Mouse (Mus musculus): Measurements from ENCODE around the gene Mettl21a. TPM values are rescaled to one million over a fixed set of nuclear protein-coding genes. Genes with fewer than 3 reads are reported as not detected.

Gene Mettl21a
- polyA plus RNA-seq, 1 experiment from 2014 or later = 20.5 TPM

DNA sequence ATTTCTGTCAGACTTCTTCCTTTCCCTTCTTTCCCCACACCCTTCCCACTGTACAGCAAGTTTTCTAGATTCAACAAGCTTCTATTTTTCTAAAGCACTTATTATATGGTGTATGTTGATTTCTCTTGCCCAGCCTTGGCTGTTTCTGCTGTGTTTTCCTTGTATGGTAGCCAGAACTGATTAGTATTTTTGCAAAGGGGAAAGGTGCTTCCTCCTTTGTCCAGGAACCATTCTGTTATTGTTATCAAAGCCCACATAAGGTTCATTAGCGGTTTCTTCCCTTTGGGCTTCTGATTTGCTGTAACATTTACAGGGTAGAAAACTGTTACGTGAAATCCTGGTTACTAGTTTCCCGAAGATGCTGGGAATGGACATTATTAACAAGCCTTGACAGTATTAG lies 56.9 kb downstream of the Mettl21a start:
- 91% methylated on average over 3 of the region's 3 CpGs for WGBS
- H3K9ac ChIP-seq (replicated peaks) = no peak overlapping the region
- H3K4me3 ChIP-seq (replicated peaks) = no peak overlapping the region
- H3K27me3 ChIP-seq = no peaks in the 10 kb centered on the region
- H3K27ac ChIP-seq = no peak overlapping the region
- H3K4me1 ChIP-seq (replicated peaks) = no peaks in the 10 kb centered on the region
- ATAC-seq (ENCODE audit: insufficient number of reproducible peaks, insufficient read depth, low FRiP score, low TSS enrichment, low read depth) = no peak
- peaks cover 48% of the 10 kb centered on the region for H3K36me3 ChIP-seq
- H3K4me2 ChIP-seq = no peak overlapping the region
- H3K9me3 ChIP-seq = no peaks in the 10 kb centered on the region

Other genes starting within 250 kb of the Mettl21a start
- gene Creb1, start 84.6 kb downstream of the Mettl21a start, polyA plus RNA-seq (2016; fragmentation: Nextera tagmentation; extraction: Ambion mirVana) = 49.4 and 51.6 TPM in 2 replicates
- gene Ccnyl1, start 73.2 kb upstream of the Mettl21a start, polyA plus RNA-seq (2016; fragmentation: Nextera tagmentation; extraction: Ambion mirVana) = 7.4 and 7.8 TPM in 2 replicates
- gene Fzd5, start 120.5 kb upstream of the Mettl21a start, polyA plus RNA-seq (2016; fragmentation: Nextera tagmentation; extraction: Ambion mirVana) = 0.88 and 1.2 TPM in 2 replicates

Measured in limb, embryonic 12.5 days (tissue).